Mouse (Mus musculus) left cerebral cortex, adult 18-20 months (tissue): ENCODE measurements at regions not wholly inside any gene's neighbourhood (a gene's known extent, or its start where the extent isn't known, plus 50 kb on each side); places are given as distances from the start of the nearest gene placed in this dataset.

Experiments used
- DNase-seq, 2 experiments: peaks; one replicate each; pipeline ENCODE4 v3.0.0; 2021 to 2022; ENCODE audit warnings: low spot score in 2 of 2, mixed read lengths in 1 of 2

- no peak for DNase-seq
Measured at GRCm38 (mm10) chr3:53969000-53969641, 105.5 kb upstream of the Ufm1 start.

GRCm38 (mm10) chr3:53965142-53965541, 101.5 kb upstream of the Ufm1 start:
- DNase-seq: no peak

- no peak for DNase-seq
Measured at GRCm38 (mm10) chr3:53953801-53954200, 90.2 kb upstream of the Ufm1 start.

- DNase-seq: no peak
Measured at GRCm38 (mm10) chr3:53939684-53940189, 76.1 kb upstream of the Ufm1 start.

DNA sequence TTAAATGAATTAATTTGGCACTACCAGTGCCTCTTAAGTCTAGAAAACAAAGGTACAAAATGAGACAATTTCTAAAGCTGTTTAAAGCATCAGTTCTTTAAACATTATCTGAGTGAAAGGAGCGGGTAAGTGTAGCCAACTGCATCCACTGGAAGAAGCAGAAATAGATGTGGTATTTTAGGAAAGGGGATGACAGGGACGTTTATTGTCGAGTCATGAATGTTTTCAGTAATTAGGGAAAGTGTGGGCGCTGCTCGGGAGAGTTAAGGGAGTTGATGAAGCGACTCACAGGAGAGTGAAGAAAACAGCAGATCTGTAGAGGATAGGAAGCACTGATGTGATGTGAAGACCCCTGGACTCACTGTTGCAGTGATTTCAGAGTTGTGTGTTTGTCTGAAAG, 68.1 kb upstream of the Ufm1 start:
- DNase-seq: peak; percentile 7 to 8

DNA sequence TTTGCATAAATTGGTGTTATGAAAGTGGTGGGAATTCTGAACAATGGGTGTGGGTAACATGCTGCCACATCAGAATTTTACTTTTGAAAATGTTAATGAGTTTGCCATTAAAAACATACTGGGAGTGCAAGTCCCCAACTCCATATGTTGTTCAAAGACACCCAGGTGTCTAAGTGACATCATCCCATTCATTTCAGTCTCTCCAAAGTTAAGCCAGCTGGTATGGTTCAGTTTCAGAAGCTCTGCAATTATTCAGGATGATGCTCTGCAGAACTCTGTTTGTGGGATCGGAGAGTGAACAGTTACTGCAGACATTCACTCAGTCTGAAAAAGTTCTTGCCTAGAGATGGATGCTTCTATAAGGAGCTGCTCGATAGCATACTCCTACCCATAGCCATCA, 56.3 kb upstream of the Ufm1 start:
- DNase-seq: no peak

DNA sequence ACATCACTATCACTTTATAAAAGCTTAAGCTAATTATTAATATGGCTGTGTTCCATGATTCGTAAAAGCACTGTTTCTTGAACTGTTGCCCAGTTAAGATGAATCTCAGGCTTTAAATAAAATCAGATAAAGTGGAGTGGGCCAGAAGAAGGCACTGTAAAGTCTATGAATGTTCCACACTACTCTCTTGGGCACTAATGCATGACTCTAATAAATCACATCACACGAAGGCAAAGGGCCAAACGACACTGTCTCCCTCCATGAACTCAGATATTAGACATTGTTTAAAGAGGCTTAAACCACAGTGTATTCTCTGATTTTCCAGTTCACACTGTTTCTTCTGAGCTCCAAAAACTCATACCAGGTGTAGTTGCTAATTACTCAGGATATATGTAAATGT, 55.9 kb upstream of the Ufm1 start:
- DNase-seq: no peak

GRCm38 (mm10) chr3:53917960-53918359, 54.3 kb upstream of the Ufm1 start:
- DNase-seq: no peak

- no peak for DNase-seq
Measured at GRCm38 (mm10) chr3:53913984-53914669, 50.5 kb upstream of the Ufm1 start.
